Comparison of ENCODE assay signal across 18 mouse cellular contexts in genomic region chr1:61040401-61040800, GRCm38 (mm10).
"Had no signal": no experiment of that assay in that cellular context is flagged by ENCODE, and none has a peak within 500 bp of the region (broad histone marks: within the 10 kb centered on the region; RNA-seq: fewer than 3 reads in every experiment).

No protein-coding gene starts in this region.

- H3K27me3 ChIP-seq: midbrain, embryonic 12.5 days; neural tube, embryonic 13.5 days; neural tube, embryonic 15.5 days had no signal

- H3K27ac ChIP-seq: midbrain, embryonic 10.5 days; midbrain, embryonic 12.5 days; neural tube, embryonic 13.5 days; neural tube, embryonic 15.5 days had no signal

- H3K4me1 ChIP-seq: midbrain, embryonic 10.5 days; midbrain, embryonic 12.5 days; neural tube, embryonic 13.5 days; neural tube, embryonic 15.5 days had no signal

- H3K9ac ChIP-seq: lung, embryonic 14.5 days; midbrain, embryonic 12.5 days; neural tube, embryonic 13.5 days; neural tube, embryonic 15.5 days had no signal

- H3K4me3 ChIP-seq: midbrain, embryonic 10.5 days; midbrain, embryonic 12.5 days; myocyte; neural tube, embryonic 13.5 days; neural tube, embryonic 15.5 days had no signal

- DNase-seq: lung, adult 18-20 months; lung, embryonic 14.5 days; lung, postnatal 10 days; lung, postnatal 4 days; midbrain, embryonic 14.5 days; retina, postnatal 1 day; right cerebral cortex, adult 18-20 months; right cerebral cortex, postnatal 25 days; right cerebral cortex, postnatal 4 days; spleen, adult 18-20 months; thymus, adult 2 months; thymus, postnatal 36 days had no signal

- H3K9me3 ChIP-seq: midbrain, embryonic 10.5 days; midbrain, embryonic 12.5 days; neural tube, embryonic 13.5 days; neural tube, embryonic 15.5 days had no signal

- H3K36me3 ChIP-seq: midbrain, embryonic 10.5 days; midbrain, embryonic 12.5 days; neural tube, embryonic 13.5 days; neural tube, embryonic 15.5 days had no signal

- H3K4me2 ChIP-seq: lung, embryonic 14.5 days; midbrain, embryonic 12.5 days; neural tube, embryonic 13.5 days; neural tube, embryonic 15.5 days had no signal

- ATAC-seq: midbrain, embryonic 16.5 days had no signal
